Mouse (Mus musculus) embryonic facial prominence, embryonic 14.5 days (tissue): ENCODE results near the gene Scgb1c1. TPM values are rescaled to one million over a fixed set of nuclear protein-coding genes. Genes with fewer than 3 reads are reported as not detected.
A peak's percentile ranks its signal among the peaks of the same experiment; 100 is the strongest.

Source experiments
- ATAC-seq: fragments of 200-750 bp; cut with Nextera tagmentation; 2 replicates; pipeline ENCODE4 v1.8.0; 2017; ENCODE audit warnings: low read depth, moderate number of reproducible peaks, moderate TSS enrichment
- DNase-seq: peaks from one replicate; pipeline ENCODE4 v3.0.0-alpha.2; 2015; ENCODE audit warnings: low spot score
- H3K27ac ChIP-seq: fragments of 300-500 bp; sonication (generic); replicated peaks from 2 replicates; pipeline ENCODE4 v1.5.1; 2014; ENCODE audit warnings: low read depth, mild to moderate bottlenecking, low read length, moderate library complexity
- H3K27me3 ChIP-seq: fragments of 300-500 bp; sonication (generic); replicated peaks from 2 replicates; pipeline ENCODE4 v1.6.1; 2014; ENCODE audit warnings: low read length; ENCODE audit not compliant: control insufficient read depth, insufficient read depth
- H3K36me3 ChIP-seq: fragments of 300-500 bp; sonication (generic); 2 replicates; pipeline ENCODE4 v1.6.1; 2014; ENCODE audit warnings: low read length, mixed read lengths; ENCODE audit not compliant: control insufficient read depth, insufficient read depth
- H3K4me1 ChIP-seq: fragments of 300-500 bp; sonication (generic); 2 replicates; pipeline ENCODE4 v1.6.1; 2014; ENCODE audit warnings: antibody characterized with exemption, low read length; ENCODE audit not compliant: control insufficient read depth, insufficient read depth
- H3K4me2 ChIP-seq: fragments of 300-500 bp; sonication (generic); 2 replicates; pipeline ENCODE4 v1.6.1; 2014; ENCODE audit warnings: low read depth, mild to moderate bottlenecking, low read length, moderate library complexity, mixed read lengths
- H3K4me3 ChIP-seq: fragments of 300-500 bp; sonication (generic); 2 replicates; pipeline ENCODE4 v1.5.1; 2014; ENCODE audit warnings: low read depth, mild to moderate bottlenecking, low read length
- H3K9ac ChIP-seq: fragments of 300-500 bp; sonication (generic); 2 replicates; pipeline ENCODE4 v1.6.1; 2014; ENCODE audit warnings: low read depth, mild to moderate bottlenecking, low read length, moderate library complexity, mixed read lengths
- H3K9me3 ChIP-seq: fragments of 300-500 bp; sonication (generic); 2 replicates; pipeline ENCODE4 v1.6.1; 2016; ENCODE audit warnings: low read length; ENCODE audit not compliant: control insufficient read depth
- WGBS: fragments of 180-500 bp; shearing (Covaris S2); extraction: QIAGEN DNeasy Blood & Tissue Kit; methylation state at CpG from one replicate; pipeline ENCODE4 v1.1.7; 2014; 5-methylcytosine and 5-hydroxymethylcytosine counted together
- polyA plus RNA-seq: library from polyadenylated mRNA; unstranded; fragments of >200 nt; fragmentation: Nextera tagmentation; extraction: Ambion mirVana; gene quantifications from 2 replicates; pipeline ENCODE4 v1.2.1, GENCODE M21; 2014

The Scgb1c1 gene
- polyA plus RNA-seq, 1 experiment from 2014 or later = 3.6 TPM

DNA sequence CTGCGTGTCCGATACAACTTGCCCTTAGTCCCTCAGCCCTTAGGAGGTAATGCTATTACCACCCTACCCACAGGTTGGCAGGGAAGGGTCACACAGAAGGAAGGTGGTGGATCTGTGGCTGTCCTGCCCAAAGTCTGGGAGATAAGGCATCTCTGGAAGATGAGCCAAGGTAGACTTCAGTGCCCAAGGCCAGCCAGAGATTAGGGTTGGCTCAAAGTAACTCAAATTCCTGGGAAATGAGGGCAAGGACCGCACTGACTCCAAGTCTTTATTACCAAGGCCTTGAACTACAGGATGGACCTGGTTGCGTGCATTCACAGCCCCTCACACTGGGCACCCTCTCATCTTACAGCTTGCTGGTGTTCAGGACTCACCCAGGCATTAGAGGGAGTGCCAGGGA lies 6.6 kb downstream of the Scgb1c1 start:
- 100% methylated on average over 4 of the region's 4 CpGs for WGBS
- H3K4me1 ChIP-seq = peaks cover 8% of the 10 kb centered on the region
- no peaks in the 10 kb centered on the region for H3K9me3 ChIP-seq
- no peak overlapping the region for H3K4me3 ChIP-seq
- H3K4me2 ChIP-seq = no peak overlapping the region
- H3K27me3 ChIP-seq = no peaks in the 10 kb centered on the region
- H3K9ac ChIP-seq = no peak overlapping the region
- peaks cover 36% of the 10 kb centered on the region for H3K36me3 ChIP-seq
- DNase-seq (no peak), ATAC-seq (no peak)
- H3K27ac ChIP-seq = no peak overlapping the region

DNA sequence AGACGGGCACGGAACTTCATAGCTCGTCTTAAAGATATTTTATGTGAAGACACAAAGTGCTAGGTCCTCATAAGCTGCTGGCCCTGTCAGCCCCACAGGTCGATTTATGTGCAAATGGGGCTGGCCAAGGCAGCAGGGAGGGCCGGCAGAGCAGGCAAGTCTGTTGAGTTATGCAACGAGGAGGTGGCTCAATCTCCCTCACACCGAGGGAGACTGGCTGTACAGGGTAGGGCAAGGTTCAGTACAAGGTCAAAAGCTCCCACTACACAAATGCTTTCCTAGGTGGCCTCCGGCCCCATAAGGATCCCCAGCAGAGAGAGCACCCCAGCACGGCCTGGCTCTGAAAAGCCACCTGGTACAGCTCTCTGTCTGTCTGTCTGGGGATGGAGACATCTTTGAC lies 8.0 kb downstream of the Scgb1c1 start:
- no peak for ATAC-seq
- H3K27ac ChIP-seq = no peak overlapping the region
- no peaks in the 10 kb centered on the region for H3K9me3 ChIP-seq
- no peaks in the 10 kb centered on the region for H3K27me3 ChIP-seq
- peaks cover 16% of the 10 kb centered on the region for H3K4me1 ChIP-seq
- peaks cover 36% of the 10 kb centered on the region for H3K36me3 ChIP-seq
- H3K4me3 ChIP-seq = no peak overlapping the region
- H3K4me2 ChIP-seq = no peak overlapping the region
- no peak overlapping the region for H3K9ac ChIP-seq
- no peak for DNase-seq
- 85% methylated on average over 9 of the region's 9 CpGs for WGBS

DNA sequence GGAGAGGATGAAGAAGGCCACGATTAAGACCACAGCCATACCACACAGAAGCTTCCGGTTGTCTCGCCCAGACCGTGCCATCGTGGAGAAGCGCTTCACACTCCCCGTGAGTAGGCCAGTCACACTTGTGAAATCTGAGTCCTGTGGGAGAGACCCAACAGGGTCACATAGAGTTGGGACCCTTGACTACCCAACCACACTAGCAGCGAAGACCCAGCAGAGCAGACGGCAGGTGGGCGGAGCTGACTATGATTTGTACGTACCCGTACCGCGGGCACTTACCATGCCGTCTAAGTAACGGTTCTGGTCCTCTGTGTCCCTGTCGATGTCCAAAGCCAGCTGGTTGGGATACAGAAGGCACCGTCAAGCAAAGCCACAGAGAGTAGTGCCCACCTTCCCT lies 9.1 kb downstream of the Scgb1c1 start:
- peaks cover 21% of the 10 kb centered on the region for H3K4me1 ChIP-seq
- ATAC-seq (no peak), DNase-seq (no peak)
- 95% methylated on average over 18 of the region's 18 CpGs for WGBS
- no peaks in the 10 kb centered on the region for H3K27me3 ChIP-seq
- peaks cover 46% of the 10 kb centered on the region for H3K36me3 ChIP-seq
- H3K4me3 ChIP-seq = no peak overlapping the region
- H3K9ac ChIP-seq = no peak overlapping the region
- H3K4me2 ChIP-seq = no peak overlapping the region
- H3K9me3 ChIP-seq = no peaks in the 10 kb centered on the region
- no peak overlapping the region for H3K27ac ChIP-seq

DNA sequence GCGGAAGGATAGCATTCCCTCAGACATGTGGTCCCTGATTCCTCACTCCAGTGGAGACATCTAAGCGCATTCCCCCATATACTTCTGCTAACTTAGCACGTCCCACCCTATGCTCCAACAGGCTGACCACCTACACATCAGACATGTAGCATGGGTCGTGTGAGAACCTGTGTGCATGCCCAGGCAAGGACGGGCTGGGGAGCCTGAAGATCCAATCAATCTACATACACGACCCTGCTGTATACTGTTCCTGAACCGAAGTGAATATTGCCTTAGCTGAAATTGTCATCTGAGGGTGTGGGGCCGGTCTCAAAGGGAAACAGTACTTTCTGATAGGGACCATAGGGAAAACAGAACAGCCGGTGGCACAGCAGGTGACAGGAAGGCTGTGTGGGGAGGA lies 9.8 kb downstream of the Scgb1c1 start:
- no peak for ATAC-seq
- peak overlapping the region; percentile 97 for H3K4me2 ChIP-seq
- H3K4me3 ChIP-seq = peak overlapping the region; percentile 89
- H3K27me3 ChIP-seq = no peaks in the 10 kb centered on the region
- no peaks in the 10 kb centered on the region for H3K9me3 ChIP-seq
- WGBS = 72% methylated on average over 9 of the region's 9 CpGs
- H3K27ac ChIP-seq = peak overlapping the region; percentile 93; the same call in 1 of the 2 replicates
- no peak for DNase-seq
- peaks cover 21% of the 10 kb centered on the region for H3K4me1 ChIP-seq
- peak overlapping the region; percentile 92 for H3K9ac ChIP-seq
- peaks cover 53% of the 10 kb centered on the region for H3K36me3 ChIP-seq

DNA sequence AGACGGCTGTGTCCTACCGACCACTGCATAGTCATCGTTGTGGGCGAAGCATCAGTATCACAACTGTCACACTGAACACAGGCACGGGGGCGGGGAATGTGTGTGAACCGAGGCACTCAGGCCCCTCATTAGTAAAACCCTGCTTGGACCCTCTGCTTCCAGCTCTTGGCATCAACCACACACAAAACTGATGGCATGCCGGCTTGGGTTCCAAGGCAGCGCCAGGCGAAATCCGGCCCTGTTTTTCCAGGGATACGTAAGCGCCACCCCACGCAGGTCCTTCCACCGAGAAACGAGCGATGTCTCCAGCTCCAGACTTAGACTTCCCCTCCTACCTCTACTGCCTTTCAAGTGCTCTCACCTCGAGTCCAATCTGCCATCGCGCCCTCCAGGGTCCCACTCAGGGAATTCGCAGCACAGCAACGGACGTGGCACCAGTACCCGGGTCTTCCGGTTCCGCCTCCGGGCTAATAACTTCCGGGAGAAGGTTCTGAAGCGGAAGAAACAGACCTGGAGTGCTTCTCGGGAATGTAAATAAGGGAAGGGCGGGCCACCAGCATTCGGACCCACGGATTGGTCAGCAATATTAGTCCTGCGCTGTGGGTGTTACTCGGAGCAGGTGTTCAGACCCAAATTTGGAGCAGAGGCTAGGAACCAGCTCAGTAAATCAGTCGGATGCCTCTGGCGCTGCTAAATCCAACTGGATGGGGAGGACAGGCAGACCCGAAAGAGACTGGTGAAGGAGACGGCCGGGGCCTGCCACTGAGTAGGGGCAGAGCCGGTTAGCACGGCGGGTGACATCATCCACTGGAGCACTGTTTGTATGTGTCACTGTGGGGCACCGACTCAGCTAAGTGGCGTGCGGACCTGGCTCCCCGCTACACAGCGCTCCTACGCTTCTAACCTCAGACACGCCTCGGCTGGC lies 10.8 kb downstream of the Scgb1c1 start, which contains the start of gene Gm45785:
Gene Gm45785, minus strand, starts transcription at position 472 of the 925 bp plus-strand sequence.
- peaks cover 21% of the 10 kb centered on the region for H3K4me1 ChIP-seq
- peak; percentile 83 for ATAC-seq
- peak within 1 kb of the TSS; percentile 89 for H3K4me3 ChIP-seq
- H3K27me3 ChIP-seq = no peaks in the 10 kb centered on the region
- DNase-seq = peak; percentile 96
- peak within 1 kb of the TSS; percentile 97 for H3K4me2 ChIP-seq
- WGBS = under 1% methylated on average over 45 of the region's 51 CpGs
- H3K9ac ChIP-seq = peak within 1 kb of the TSS; percentile 92
- H3K27ac ChIP-seq = peak within 1 kb of the TSS; percentile 93
- H3K9me3 ChIP-seq = no peaks in the 10 kb centered on the region
- peaks cover 62% of the 10 kb centered on the region for H3K36me3 ChIP-seq

DNA sequence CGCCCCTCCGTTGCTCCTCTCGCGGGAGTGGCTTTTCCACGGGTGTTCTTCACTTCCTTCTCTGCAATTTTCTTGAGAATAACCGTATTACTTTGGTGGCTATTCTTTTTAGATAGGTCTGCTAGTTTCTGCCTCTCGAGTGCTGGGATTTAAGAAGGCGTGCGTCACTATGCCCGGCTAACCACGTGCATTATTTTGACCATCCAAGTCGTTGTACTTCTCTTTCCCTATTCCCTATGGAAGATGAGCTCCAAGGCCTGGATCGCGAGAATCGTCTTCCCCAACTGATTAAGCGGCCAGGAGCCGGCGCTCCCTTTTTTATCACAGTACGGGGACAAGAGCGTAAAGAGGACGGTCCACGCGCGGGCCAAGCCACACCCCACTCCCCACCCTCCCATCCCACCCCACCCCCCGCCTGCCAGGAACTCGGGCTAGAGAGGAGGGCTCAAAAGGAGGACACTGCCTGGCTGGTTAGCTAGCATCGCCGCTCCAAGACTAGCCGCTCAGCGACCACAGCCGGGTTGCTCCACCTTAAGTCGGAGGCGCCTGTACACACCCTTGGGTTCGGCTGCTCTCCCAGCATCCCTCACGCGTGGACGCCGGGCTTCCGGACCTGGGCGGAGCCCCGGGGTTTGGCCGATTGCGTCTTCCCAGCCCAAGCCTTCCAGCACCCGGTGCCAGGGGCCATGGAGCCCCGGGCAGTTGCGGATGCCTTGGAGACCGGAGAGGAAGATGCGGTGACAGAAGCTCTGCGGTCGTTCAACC lies 11.6 kb downstream of the Scgb1c1 start, which contains the start of gene Ric8a:
Gene Ric8a, plus strand, starts transcription at position 173 of the 765 bp plus-strand sequence.
- Histone ChIP-seq H3K4me1 (peaks cover 21% of the 10 kb centered on the region), H3K4me2 (peak within 1 kb of the TSS; percentile 97), H3K27ac (peak within 1 kb of the TSS; percentile 93), H3K36me3 (peaks cover 64% of the 10 kb centered on the region), H3K9ac (peak within 1 kb of the TSS; percentile 92), H3K9me3 (no peaks in the 10 kb centered on the region), H3K27me3 (no peaks in the 10 kb centered on the region), H3K4me3 (peak within 1 kb of the TSS; percentile 89)
- DNase-seq (peak; percentile 93), ATAC-seq (peak; percentile 87)
- under 1% methylated on average over 42 of the region's 50 CpGs for WGBS

DNA sequence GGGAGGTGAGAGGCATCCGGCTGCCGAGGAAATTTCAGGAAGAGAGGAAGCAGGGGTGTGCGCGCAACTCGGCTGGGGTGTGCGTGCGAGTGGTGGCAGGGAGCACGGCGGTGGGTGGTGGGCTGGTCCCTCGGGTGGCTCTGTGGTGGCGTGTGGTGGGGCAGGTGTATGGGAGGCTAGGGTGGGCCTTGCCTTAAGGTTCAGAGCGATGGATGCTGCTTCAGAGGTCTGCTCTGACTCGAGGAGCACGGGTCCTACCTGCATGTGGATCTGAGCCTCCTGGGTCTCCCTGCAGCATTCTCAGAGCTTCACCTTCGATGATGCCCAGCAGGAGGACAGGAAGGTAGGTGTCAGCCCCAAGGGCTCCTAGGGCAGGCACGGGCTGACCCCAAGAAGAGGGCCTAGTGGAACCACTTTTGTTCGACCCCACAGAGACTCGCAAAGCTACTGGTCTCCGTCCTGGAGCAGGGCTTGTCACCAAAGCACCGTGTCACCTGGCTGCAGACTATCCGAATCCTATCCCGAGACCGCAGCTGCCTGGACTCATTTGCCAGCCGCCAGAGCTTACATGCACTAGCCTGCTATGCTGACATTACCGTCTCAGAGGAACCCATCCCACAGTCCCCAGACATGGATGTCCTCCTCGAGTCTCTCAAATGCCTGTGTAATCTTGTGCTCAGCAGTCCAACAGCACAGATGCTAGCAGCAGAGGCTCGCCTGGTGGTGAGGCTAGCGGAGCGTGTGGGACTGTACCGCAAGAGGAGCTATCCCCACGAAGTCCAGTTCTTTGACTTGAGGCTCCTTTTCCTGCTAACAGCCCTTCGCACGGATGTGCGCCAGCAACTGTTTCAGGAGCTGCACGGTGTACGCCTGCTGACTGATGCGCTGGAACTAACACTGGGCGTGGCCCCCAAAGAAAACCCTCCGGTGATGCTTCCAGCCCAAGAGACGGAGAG lies 12.5 kb downstream of the Scgb1c1 start, which contains the start of gene Bet1l:
Gene Bet1l, minus strand, starts transcription at position 28 of the 956 bp plus-strand sequence.
- peak; percentile 15 for ATAC-seq
- peaks cover 64% of the 10 kb centered on the region for H3K36me3 ChIP-seq

More for the DNA sequence above, 12.5 kb downstream of the Scgb1c1 start, which contains the start of gene Bet1l:
- Histone ChIP-seq H3K4me3 (peak within 1 kb of the TSS; percentile 89), H3K27me3 (no peaks in the 10 kb centered on the region), H3K4me1 (peaks cover 21% of the 10 kb centered on the region), H3K9me3 (no peaks in the 10 kb centered on the region), H3K27ac (peak within 1 kb of the TSS; percentile 93), H3K9ac (peak within 1 kb of the TSS; percentile 92), H3K4me2 (peak within 1 kb of the TSS; percentile 97)
- no peak for DNase-seq
- WGBS = 44% methylated on average over 34 of the region's 40 CpGs
